Mouse (Mus musculus) frontal cortex, postnatal 25 days (tissue): ENCODE data around the gene A430078G23Rik.

Experiments used
- DNase-seq, 2 experiments: peaks; one replicate each; pipeline ENCODE4 v3.0.0; 2022; ENCODE audit warnings: low spot score in 2 of 2

The A430078G23Rik gene

GRCm38 (mm10) chr8:3411085-3411484, 57.9 kb downstream of the A430078G23Rik start:
- DNase-seq = no peak

- DNase-seq = no peak
These were observed 58.7 kb downstream of the A430078G23Rik start for GRCm38 (mm10) chr8:3411901-3412301.

DNA sequence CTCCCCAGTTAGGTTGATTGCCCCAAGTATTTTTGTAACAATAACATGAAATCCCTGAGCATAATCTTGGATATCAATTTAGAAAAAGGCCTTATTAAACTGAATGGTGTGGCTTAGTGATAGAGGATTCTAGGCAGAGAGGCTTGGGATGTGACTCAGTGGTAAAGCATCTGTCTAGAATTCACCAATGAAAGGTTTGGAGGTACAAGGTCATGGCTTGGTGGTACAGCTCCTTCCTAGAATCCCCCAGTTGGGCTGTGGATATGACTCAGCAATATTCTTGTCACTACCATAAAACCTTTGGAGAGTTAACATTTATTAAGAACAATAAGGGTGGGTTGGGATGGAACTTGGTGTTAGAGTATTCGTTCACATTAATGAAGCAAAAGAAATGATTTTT, 59.6 kb downstream of the A430078G23Rik start:
- DNase-seq = no peak

GRCm38 (mm10) chr8:3414639-3415190, 61.5 kb downstream of the A430078G23Rik start:
- DNase-seq = no peak

- DNase-seq = no peak
These were observed 62.0 kb downstream of the A430078G23Rik start for GRCm38 (mm10) chr8:3415259-3415658.

DNA sequence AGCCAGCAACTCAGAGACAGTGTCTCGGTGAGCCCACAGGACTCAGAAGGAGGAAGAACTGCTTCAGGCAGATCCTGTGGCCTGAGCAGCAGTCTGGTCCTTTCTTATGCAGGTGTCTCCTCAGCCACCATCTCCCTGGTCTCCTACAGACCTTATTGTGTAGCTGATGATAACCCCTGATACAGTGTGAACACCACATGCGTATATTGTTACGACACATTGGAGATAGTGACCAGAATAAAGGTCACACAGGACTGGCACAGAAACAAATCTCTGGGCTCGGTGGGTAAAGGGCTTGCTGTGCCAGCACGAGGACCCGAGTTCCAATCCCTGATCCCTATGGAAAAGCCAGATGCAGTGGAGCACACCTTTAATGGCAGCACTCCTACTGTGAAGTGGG, 62.4 kb downstream of the A430078G23Rik start:
- DNase-seq = no peak

DNA sequence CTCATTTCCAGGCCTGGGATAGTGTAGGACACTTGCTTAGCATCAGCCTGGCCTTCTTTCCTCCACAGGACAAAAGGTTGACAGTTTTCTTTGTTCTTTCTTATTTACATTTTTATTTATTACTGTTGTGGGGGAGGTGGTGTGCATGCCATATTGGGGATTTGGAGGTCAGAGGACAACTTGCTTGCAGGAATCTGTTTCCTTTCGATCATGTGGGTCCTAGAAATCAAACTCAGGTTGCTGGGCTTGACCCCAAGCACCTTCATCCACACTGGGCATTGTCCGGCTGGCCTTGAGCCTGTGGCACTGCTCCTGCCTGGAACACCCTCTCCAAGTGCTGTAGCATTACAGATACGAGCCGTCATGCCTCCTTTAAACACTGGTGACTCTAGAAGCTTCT, 63.6 kb downstream of the A430078G23Rik start:
- DNase-seq = no peak

DNA sequence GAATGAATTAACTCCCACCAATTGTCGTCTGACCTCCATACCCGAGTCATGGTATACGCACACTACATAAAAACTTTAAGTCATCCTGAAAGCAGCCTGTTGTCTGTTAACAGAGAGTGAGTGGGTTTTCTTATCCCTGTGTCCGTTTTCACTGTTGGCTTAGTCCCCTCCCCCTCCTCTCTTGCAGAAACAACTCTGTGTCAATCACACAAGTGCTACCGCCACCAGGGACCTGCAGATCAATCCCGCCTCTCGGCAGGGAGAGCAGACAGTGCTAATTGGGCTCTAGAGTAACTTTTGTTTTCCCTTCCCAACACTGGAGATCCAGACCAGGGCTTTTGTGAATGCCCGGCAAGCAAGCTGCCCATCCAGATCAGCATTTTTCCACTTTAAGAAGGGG, 64.2 kb downstream of the A430078G23Rik start:
- no peak for DNase-seq

- no peak for DNase-seq
These were observed 64.9 kb downstream of the A430078G23Rik start for GRCm38 (mm10) chr8:3418101-3418500.

- no peak for DNase-seq
These were observed 67.0 kb downstream of the A430078G23Rik start for GRCm38 (mm10) chr8:3420105-3420706.

DNA sequence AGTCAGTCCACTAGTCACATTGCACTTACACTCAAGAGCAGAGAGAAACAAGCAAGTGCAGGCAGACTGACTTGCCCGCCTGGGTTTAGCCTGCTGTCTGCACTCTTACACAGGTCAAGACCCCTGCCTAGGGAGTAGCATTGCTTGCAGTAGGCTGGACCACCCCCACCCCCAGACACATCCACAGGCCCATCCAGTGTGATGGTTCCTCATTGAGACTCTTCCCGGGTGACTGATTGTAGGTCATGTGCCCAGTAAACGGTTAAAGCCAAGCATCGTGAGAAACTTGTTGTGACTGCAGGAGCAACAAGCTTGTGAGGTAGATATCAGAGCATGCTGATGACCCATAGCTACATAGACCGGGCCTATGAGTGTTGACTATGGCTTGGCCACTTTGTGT, 68.3 kb downstream of the A430078G23Rik start:
- DNase-seq = no peak

DNA sequence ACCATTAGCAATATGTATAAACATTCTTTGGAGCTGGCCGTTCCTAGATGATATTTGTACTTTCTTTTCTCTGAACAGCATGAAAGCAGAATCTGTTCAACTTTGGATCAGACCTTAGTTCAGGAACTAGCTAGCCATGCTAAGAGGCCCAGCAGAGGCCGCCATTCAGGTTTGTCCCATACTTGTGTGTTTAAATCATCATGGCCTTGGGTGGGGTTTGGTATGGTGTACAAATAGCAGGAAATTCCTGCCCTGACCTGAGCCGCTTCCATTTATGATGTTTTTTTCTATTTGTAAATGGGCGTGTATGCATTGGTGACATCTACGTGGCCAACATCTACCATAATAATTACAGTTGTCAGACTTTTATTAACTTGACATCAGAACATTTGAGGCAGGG, 72.0 kb downstream of the A430078G23Rik start:
- DNase-seq = no peak

DNA sequence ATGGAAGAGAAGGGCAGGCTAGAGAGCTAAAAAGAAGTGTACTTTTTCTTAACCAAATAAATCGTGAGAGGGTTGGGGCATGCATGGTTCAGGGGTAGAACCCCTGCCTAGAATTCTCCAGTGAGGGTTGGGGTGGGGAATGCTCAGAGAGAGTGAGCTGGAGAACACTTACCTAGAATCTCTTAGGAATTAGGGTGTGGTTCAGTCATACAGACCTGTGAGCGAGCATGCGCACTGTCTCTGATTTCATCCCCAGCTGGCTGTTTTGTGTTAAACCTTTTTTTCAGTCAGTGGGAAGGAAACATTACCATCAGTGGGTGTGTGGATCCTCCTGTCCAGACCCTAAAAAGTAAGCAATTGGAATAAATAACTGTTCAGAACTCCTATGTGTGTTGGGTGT, 73.0 kb downstream of the A430078G23Rik start:
- DNase-seq = no peak

DNA sequence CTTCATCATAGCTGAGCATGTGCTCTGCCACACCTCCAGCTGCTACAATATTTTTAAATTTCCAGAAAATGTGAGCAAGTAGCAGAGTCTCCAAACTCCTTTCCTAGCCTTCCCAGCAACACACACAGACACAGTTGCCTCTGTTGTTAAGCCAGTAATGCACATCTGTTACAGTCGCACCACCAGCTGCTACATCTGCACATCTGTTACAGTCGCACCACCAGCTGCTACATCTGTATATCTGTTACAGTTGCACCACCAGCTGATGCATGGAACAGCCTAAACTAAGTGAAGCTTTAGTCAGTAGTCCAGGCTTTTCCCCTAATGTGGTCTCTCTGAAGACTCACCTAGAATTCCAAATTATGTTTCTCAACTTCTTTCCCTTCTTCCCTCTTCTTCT, 75.2 kb downstream of the A430078G23Rik start:
- DNase-seq = no peak

- DNase-seq = no peak
These were observed 76.8 kb downstream of the A430078G23Rik start for GRCm38 (mm10) chr8:3429966-3430365.

DNA sequence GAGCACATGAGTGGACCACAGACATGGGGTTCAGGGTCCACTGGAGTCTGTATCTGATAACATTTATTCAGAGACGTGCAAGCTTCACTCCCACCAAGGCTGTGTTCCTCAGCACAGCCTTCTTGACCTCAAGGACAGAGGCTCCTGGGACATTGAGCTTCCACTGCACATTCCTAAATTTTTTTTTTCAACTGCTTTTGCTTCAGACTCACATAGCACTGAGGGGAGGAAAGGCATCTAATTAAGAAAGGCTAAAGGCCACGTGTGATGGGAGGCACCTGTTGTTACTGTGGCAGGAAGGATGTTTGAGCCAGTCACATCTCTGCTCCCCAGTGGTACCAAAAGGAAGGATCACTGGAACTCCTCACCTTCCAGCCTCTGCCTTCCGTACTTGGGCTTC, 77.9 kb downstream of the A430078G23Rik start:
- DNase-seq = no peak

DNA sequence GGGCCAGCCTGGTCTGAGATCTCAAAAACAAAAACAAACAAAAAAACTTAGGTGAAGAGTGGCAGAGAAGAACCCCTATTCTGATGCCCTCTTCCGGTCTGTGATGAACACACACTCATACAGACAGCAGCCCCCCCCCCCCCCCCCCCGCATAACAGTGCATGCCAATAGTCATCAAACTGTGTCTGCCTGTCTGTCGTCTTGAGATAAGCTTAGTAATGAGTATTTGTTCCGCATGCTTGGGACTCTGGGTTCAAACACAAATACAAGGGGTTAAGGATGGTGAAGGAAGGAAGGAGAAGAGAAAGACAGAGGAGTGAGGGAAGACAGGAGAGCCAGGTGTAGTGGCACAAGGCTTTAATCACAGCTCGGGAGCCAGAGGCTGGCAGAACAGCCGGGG, 83.3 kb downstream of the A430078G23Rik start:
- DNase-seq = no peak

DNA sequence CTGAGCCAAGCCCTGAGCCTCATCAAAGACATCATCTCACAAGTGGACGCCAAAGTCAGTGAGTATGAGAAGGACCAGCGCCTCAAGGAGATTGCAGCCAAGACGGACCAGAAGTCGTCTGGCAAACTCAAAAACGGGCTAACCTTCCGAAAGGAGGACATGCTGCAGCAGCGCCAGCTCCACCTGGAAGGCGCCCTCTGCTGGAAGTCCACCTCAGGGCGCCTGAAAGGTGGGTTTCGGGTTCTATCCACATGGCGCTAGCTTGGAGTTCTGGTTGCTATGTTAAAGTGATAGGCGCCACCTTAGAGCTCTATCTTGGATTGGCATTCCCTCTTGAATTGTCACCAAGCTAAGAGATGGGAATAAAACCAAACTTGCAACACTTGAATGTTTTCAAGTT, 86.3 kb downstream of the A430078G23Rik start:
- no peak for DNase-seq
